Mouse (Mus musculus) embryonic facial prominence, embryonic 14.5 days (tissue): ENCODE results near the gene Rmnd5a. TPM values are rescaled to one million over a fixed set of nuclear protein-coding genes. Genes with fewer than 3 reads are reported as not detected.
A peak's percentile ranks its signal among the peaks of the same experiment; 100 is the strongest.

ENCODE experiments used
- ATAC-seq: fragments of 200-750 bp; cut with Nextera tagmentation; 2 replicates; pipeline ENCODE4 v1.8.0; 2017; ENCODE audit warnings: low read depth, moderate number of reproducible peaks, moderate TSS enrichment
- DNase-seq: peaks from one replicate; pipeline ENCODE4 v3.0.0-alpha.2; 2015; ENCODE audit warnings: low spot score
- H3K27ac ChIP-seq: fragments of 300-500 bp; sonication (generic); replicated peaks from 2 replicates; pipeline ENCODE4 v1.5.1; 2014; ENCODE audit warnings: low read depth, mild to moderate bottlenecking, low read length, moderate library complexity
- H3K27me3 ChIP-seq: fragments of 300-500 bp; sonication (generic); replicated peaks from 2 replicates; pipeline ENCODE4 v1.6.1; 2014; ENCODE audit warnings: low read length; ENCODE audit not compliant: control insufficient read depth, insufficient read depth
- H3K36me3 ChIP-seq: fragments of 300-500 bp; sonication (generic); 2 replicates; pipeline ENCODE4 v1.6.1; 2014; ENCODE audit warnings: low read length, mixed read lengths; ENCODE audit not compliant: control insufficient read depth, insufficient read depth
- H3K4me1 ChIP-seq: fragments of 300-500 bp; sonication (generic); 2 replicates; pipeline ENCODE4 v1.6.1; 2014; ENCODE audit warnings: antibody characterized with exemption, low read length; ENCODE audit not compliant: control insufficient read depth, insufficient read depth
- H3K4me2 ChIP-seq: fragments of 300-500 bp; sonication (generic); 2 replicates; pipeline ENCODE4 v1.6.1; 2014; ENCODE audit warnings: low read depth, mild to moderate bottlenecking, low read length, moderate library complexity, mixed read lengths
- H3K4me3 ChIP-seq: fragments of 300-500 bp; sonication (generic); 2 replicates; pipeline ENCODE4 v1.5.1; 2014; ENCODE audit warnings: low read depth, mild to moderate bottlenecking, low read length
- H3K9ac ChIP-seq: fragments of 300-500 bp; sonication (generic); 2 replicates; pipeline ENCODE4 v1.6.1; 2014; ENCODE audit warnings: low read depth, mild to moderate bottlenecking, low read length, moderate library complexity, mixed read lengths
- H3K9me3 ChIP-seq: fragments of 300-500 bp; sonication (generic); 2 replicates; pipeline ENCODE4 v1.6.1; 2016; ENCODE audit warnings: low read length; ENCODE audit not compliant: control insufficient read depth
- WGBS: fragments of 180-500 bp; shearing (Covaris S2); extraction: QIAGEN DNeasy Blood & Tissue Kit; methylation state at CpG from one replicate; pipeline ENCODE4 v1.1.7; 2014; 5-methylcytosine and 5-hydroxymethylcytosine counted together
- polyA plus RNA-seq: library from polyadenylated mRNA; unstranded; fragments of >200 nt; fragmentation: Nextera tagmentation; extraction: Ambion mirVana; gene quantifications from 2 replicates; pipeline ENCODE4 v1.2.1, GENCODE M21; 2014

The Rmnd5a gene
- polyA plus RNA-seq, 1 experiment from 2014 or later, result 9.6 TPM

GRCm38 (mm10) chr6:71439506-71440216 lies 776 bp downstream of the Rmnd5a start:
- peak overlapping the region; percentile 92 for H3K4me3 ChIP-seq
- DNase-seq (peak; percentile 51), ATAC-seq (peak; percentile 3)
- H3K27ac ChIP-seq, result peak overlapping the region; percentile 96
- peak overlapping the region; percentile 94 for H3K9ac ChIP-seq
- H3K36me3 ChIP-seq, result no peaks in the 10 kb centered on the region
- no peaks in the 10 kb centered on the region for H3K27me3 ChIP-seq
- WGBS, result under 1% methylated on average over 24 of the region's 62 CpGs
- no peaks in the 10 kb centered on the region for H3K9me3 ChIP-seq
- H3K4me1 ChIP-seq, result peaks cover 28% of the 10 kb centered on the region
- H3K4me2 ChIP-seq, result peak overlapping the region; percentile 65

GRCm38 (mm10) chr6:71438070-71438469 lies 2.4 kb downstream of the Rmnd5a start:
- H3K27ac ChIP-seq, result no peak overlapping the region
- no peaks in the 10 kb centered on the region for H3K27me3 ChIP-seq
- ATAC-seq (no peak), DNase-seq (no peak)
- peak overlapping the region; percentile 37 for H3K4me2 ChIP-seq
- H3K4me3 ChIP-seq, result no peak overlapping the region
- H3K9me3 ChIP-seq, result no peaks in the 10 kb centered on the region
- no peaks in the 10 kb centered on the region for H3K36me3 ChIP-seq
- WGBS, result 71% methylated on average over 1 of the region's 1 CpGs
- peak overlapping the region; percentile 28; the same call in 1 of the 2 replicates for H3K9ac ChIP-seq
- peaks cover 30% of the 10 kb centered on the region for H3K4me1 ChIP-seq

GRCm38 (mm10) chr6:71427996-71428725 lies 12.3 kb downstream of the Rmnd5a start:
- no peak for DNase-seq
- Histone ChIP-seq H3K4me2 (no peak overlapping the region), H3K9me3 (no peaks in the 10 kb centered on the region), H3K4me3 (no peak overlapping the region), H3K36me3 (peaks cover 17% of the 10 kb centered on the region; the same call in 1 of the 2 replicates), H3K4me1 (peaks cover 7% of the 10 kb centered on the region; the same call in 1 of the 2 replicates), H3K27ac (no peak overlapping the region), H3K9ac (no peak overlapping the region), H3K27me3 (no peaks in the 10 kb centered on the region)
- no peak for ATAC-seq
- 80% methylated on average over 4 of the region's 4 CpGs for WGBS

GRCm38 (mm10) chr6:71425681-71426080 lies 14.8 kb downstream of the Rmnd5a start:
- H3K4me1 ChIP-seq, result no peaks in the 10 kb centered on the region
- H3K27ac ChIP-seq, result no peak overlapping the region
- H3K36me3 ChIP-seq, result peaks cover 17% of the 10 kb centered on the region; the same call in 1 of the 2 replicates
- H3K4me2 ChIP-seq, result no peak overlapping the region
- H3K27me3 ChIP-seq, result no peaks in the 10 kb centered on the region
- 72% methylated on average over 6 of the region's 6 CpGs for WGBS
- H3K9me3 ChIP-seq, result no peaks in the 10 kb centered on the region
- H3K9ac ChIP-seq, result no peak overlapping the region
- ATAC-seq (no peak), DNase-seq (peak; percentile 10)
- no peak overlapping the region for H3K4me3 ChIP-seq

- Histone ChIP-seq H3K4me3 (no peak overlapping the region), H3K36me3 (peaks cover 17% of the 10 kb centered on the region; the same call in 1 of the 2 replicates), H3K9ac (no peak overlapping the region), H3K4me1 (no peaks in the 10 kb centered on the region), H3K4me2 (no peak overlapping the region), H3K27ac (no peak overlapping the region), H3K9me3 (no peaks in the 10 kb centered on the region), H3K27me3 (no peaks in the 10 kb centered on the region)
- WGBS, result 91% methylated on average over 3 of the region's 3 CpGs
- ATAC-seq, result no peak
- no peak for DNase-seq
These were observed 17.3 kb downstream of the Rmnd5a start for GRCm38 (mm10) chr6:71423116-71423515.

GRCm38 (mm10) chr6:71422162-71422561 lies 18.3 kb downstream of the Rmnd5a start:
- Histone ChIP-seq H3K9ac (no peak overlapping the region), H3K27me3 (no peaks in the 10 kb centered on the region), H3K36me3 (peaks cover 17% of the 10 kb centered on the region; the same call in 1 of the 2 replicates), H3K9me3 (no peaks in the 10 kb centered on the region), H3K27ac (no peak overlapping the region), H3K4me3 (no peak overlapping the region), H3K4me1 (no peaks in the 10 kb centered on the region), H3K4me2 (no peak overlapping the region)
- ATAC-seq (no peak), DNase-seq (no peak)
- WGBS, result 84% methylated on average over 3 of the region's 3 CpGs

GRCm38 (mm10) chr6:71420848-71421247 lies 19.6 kb downstream of the Rmnd5a start:
- 92% methylated on average over 6 of the region's 6 CpGs for whole genome bisulfite sequencing
- H3K4me3 ChIP-seq, result no peak overlapping the region
- no peak for ATAC-seq
- H3K4me2 ChIP-seq, result no peak overlapping the region
- no peak overlapping the region for H3K27ac ChIP-seq
- no peaks in the 10 kb centered on the region for H3K27me3 ChIP-seq
- no peaks in the 10 kb centered on the region for H3K9me3 ChIP-seq
- 0 out of 2 replicates have a peak, but pooled peaks cover 13% of the 10 kb centered on the region for H3K36me3 ChIP-seq
- DNase-seq, result no peak
- no peaks in the 10 kb centered on the region for H3K4me1 ChIP-seq
- no peak overlapping the region for H3K9ac ChIP-seq

GRCm38 (mm10) chr6:71418874-71419273 lies 21.6 kb downstream of the Rmnd5a start:
- DNase-seq, result no peak
- no peak overlapping the region for H3K4me2 ChIP-seq
- no peaks in the 10 kb centered on the region for H3K9me3 ChIP-seq
- H3K36me3 ChIP-seq, result peaks cover 13% of the 10 kb centered on the region; the same call in 1 of the 2 replicates
- no peak overlapping the region for H3K4me3 ChIP-seq
- H3K9ac ChIP-seq, result no peak overlapping the region
- H3K27me3 ChIP-seq, result no peaks in the 10 kb centered on the region
- no peaks in the 10 kb centered on the region for H3K4me1 ChIP-seq
- 88% methylated on average over 3 of the region's 3 CpGs for WGBS
- no peak overlapping the region for H3K27ac ChIP-seq
- ATAC-seq, result no peak
